Mouse (Mus musculus): ENCODE data around the gene Hibch.
"Not testable (repeated sequence)": the region's sequence is repeated elsewhere in the genome, so short reads cannot be mapped to it uniquely, and the experiment has no call there.

Hibch gene

DNA sequence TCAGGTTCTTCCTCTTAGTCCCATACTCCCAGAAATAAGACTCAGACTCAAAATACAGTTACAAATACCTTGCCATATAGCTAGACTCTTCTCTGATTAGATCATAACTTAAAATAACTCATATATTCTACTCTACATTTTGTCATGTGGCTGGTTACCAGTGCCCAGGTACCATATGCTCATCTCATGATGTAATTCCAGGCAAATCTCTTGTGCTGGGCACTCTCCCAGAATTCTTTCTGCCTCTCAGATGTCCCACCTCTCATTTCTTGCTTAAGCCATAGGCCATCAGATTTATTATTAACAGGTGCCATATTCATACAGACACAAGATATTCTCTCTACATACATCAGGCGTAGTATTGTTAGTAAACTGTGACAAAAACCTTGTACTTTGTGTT lies 23.1 kb downstream of the Hibch start:
- no peak for DNase-seq (ENCODE audit: low read depth, low spot score)

DNA sequence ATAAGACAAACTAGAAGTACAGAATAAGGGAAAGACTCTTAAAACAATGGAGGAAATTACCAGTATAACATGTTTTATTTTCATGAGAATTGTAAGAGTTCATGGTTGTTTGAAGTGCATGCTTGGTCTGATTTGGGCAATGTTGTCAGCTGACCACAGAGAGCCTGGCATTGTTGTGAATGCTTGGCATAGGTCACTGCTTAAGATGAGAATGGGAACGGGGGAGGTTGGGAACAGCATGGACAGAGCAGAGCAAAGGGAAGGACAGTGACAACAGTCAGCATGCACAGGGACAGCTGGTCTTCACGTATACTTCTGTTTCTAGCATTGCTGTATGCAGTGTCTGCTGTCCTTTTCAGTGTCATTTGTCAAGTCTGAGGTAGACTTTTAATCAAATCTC lies 39.5 kb downstream of the Hibch start:
- DNase-seq (ENCODE audit: low read depth, low spot score): no peak

DNA sequence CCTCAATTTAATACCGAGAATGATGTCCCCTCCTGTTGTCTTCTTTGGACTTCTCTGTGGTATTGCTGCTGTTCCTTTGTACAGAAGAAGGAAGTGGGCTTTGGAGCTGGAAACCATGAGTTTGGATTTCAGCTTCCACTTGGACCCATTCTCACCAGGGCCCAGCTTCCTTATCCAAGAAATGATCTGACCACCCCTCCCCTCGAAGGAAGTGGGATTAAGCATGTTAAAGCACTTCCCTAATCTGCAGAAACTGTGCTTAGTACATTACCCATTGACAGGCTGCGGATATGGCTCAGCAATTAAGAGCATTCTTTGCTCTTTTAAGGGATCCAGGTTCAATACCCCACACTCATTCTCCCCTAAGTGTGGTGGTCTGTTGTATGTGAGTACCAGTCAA lies 65.1 kb downstream of the Hibch start:
- no peak for DNase-seq (ENCODE audit: low read depth, low spot score)

DNA sequence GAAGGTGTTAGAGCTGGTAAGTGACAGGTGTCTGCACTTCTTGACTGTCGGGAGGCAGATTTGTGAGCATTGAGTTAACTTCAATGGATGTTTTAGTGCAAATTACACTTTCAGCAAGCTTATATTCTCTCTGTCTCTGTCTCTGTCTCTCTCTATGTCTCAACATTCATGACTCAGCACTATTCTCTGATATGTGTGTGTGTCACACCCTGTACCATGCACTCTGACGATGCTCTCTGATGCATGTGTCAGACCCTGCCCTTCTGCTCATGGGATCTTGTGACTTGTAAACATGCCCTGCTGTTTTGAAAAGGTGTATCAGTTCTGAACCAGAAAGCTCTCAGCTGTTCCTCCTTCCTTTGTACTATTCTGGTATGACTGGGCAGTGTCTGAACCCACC lies 71.9 kb downstream of the Hibch start:
- DNase-seq (ENCODE audit: low read depth, low spot score): no peak

DNA sequence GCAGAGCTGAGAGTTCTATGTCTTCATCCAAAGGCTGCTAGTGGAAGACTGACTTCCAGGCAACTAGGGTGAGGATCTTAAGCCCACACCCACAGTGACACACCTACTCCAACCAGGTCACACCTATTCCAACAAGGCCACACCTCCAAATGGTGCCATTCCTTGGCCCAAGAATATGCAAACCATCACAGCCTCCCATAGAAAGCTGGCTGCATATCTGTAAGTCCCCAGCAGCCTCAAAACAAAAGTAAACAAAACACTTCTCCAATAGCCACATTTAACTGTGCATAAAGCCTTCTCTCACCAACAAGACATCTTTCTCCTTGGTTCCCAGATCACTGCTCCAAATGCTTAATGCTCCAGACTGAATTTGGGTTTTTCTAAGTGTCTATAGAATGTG lies 74.2 kb downstream of the Hibch start:
- peak; percentile 44 for DNase-seq (ENCODE audit: low read depth, low spot score)

DNA sequence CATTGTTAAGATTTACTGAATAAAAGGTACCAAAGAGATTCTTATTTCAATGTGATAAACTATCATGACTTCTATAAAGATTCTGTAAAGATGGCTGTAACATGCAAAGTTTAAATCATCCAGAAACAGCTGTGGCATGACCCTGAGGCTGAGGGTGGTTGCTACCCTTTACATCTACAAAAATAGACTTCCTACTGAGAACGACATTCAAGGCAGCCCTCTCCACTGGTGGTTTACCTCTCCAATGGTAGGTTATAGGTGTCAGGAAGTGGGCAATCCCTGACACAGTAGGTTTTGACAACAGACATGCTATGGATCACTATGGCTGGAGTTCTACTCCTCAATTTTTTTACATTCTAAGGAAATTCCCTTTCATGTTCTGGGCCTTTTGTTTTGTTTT lies 79.8 kb downstream of the Hibch start:
- DNase-seq (ENCODE audit: low read depth, low spot score): not testable (repeated sequence)

DNA sequence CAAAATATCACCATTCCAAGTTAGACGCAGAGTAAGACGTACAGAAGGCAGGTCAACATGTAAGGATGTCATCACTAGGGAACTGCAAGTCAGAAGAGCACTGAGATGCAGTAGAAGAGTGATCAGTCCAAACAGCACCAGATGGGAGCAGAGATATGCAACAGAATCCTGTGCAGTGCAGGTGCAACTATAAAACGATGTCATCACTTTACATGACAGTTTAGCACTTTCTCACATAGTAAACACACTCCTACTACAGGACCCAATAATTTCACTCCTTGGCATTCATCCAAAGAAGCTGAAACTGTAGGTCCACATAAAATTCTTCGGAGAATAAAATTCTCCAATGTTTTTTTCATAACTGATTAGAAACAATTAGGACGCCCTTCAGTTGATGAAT lies 89.8 kb downstream of the Hibch start:
- no peak for DNase-seq (ENCODE audit: low read depth, low spot score)

DNA sequence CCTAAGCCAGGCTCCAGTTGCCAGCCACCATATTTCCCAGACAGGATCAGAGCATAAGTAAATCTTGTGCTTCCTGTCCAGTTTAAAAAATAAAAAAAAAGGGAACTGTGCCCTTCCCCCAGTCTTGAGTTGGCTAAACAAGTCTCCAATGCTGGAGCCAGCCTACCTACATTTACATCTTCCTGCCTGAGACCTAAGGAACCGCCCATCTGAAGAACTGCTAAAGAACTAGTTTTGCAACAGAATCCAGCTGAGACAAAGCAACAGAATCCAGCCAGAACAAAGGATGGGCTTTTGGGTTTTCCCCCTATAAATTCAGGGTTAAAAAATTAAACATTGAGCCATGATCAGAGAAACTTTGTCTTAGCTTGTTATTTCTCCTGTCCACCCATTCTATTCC lies 94.3 kb downstream of the Hibch start:
- peak; percentile 47 for DNase-seq (ENCODE audit: low read depth, low spot score)

DNA sequence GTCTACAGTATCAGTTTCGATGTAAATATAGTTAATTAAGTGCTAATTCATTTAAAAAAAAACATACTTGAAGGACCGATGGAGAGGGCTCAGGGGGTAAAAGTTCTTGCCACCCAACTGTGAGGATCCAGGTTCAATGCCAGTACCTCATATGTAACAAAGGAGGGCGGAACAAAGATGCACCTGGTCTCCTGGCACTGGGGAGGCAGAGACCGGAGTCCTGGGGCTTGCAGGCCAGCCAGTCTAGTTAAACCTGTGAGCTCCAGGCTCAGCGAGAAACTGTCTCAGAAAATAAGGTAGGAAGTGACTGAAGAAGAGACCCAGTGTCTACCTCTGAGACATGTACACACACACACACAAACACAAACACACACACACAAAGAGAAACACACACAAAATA lies 103.2 kb downstream of the Hibch start:
- no peak for DNase-seq (ENCODE audit: low read depth, low spot score)

DNA sequence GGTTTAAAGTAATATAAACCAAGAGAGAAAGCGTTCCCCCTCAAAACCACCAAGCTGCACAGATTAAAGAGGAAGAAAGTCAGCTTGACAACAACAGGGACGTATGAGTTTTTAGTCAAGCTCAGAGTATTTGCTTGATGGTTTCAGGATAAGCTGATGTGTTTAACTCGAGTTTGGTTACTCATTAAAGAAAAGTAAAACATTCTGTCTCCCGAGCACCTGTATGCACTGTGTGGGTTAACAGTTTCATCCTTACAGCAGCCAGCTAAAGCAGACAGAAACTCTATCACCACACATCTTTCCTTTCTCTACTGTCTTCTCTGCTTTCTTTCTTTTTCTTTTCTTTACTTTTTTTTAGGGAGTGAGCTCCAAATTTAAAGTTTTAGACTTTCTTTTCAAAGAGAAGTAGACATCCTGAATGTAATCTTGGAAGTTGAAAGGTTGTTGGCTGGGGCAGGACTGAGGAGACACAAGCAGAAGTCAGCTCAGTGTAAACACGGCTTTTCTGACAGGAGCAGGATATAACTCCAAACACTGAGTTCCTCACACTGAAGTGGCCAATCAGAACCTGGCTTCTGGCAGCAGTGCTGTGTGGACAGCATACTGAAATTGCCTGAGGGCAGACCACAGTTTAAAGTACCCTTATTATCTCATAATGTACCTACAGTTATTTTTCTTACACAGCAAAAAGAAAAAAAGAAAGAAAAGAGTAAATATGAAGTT lies 106.6 kb downstream of the Hibch start:
- peak; percentile 61 for DNase-seq (ENCODE audit: low read depth, low spot score)

DNA sequence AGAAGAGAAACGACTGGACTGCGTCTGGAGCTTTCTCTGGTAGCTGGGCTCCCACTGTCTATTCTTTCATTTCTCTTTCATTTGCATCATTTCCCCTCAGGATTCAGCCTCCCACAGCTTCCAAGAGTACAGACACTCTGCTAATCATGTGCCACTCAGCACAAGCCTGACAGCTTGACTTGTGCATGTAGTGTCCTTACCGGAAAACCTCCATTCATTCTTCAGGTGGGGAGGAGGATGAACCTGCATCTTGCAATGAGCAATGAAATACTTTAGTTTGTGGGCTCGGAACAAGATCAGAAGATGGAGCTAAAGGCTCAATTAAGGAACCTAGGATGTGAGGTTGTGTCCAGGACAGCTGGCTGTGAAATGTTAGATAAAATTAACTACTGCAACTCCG lies 107.4 kb downstream of the Hibch start:
- peak; percentile 60 for DNase-seq (ENCODE audit: low read depth, low spot score)

DNA sequence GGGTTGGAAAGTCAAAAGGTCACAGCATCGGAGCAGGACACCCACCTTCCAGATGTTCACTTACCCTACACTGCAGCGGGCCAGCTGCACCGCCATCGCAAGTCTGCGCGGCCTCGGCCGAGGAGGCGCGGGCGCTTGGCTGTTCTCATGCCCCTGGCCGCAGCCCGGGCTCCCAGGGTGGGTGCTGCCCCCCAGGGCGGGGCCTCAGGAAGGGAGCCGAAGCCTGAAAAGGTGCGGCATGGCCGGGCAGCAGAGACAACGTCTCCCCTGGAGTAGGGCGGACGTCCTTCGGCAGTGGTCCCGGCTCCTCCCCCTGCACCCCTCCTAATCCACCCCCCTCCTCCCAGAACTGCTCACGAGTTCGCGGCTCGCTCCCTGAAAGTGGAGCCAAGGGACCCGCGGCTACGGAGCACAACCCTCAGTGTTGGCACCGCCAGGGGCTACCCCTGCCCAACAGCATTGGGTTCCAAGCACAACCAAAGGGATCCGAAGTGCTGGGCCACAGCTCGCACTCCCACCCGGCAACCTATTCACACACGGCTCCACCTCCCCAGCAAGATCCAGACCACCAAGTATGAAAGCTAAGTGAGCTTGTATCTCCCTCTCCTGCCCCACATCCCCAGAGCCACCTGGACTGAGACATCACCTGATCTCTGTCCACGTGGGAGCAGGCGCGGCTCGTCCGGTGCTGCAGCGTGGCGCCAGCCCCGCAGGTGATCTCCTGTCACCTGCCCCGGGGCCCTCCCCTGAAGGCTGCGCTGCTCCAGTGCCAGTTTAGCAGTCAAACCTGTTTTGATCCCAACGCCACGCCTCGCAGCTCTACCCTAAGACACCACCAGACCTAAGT lies 108.0 kb downstream of the Hibch start:
- DNase-seq (ENCODE audit: low read depth, low spot score): peak; percentile 99

DNA sequence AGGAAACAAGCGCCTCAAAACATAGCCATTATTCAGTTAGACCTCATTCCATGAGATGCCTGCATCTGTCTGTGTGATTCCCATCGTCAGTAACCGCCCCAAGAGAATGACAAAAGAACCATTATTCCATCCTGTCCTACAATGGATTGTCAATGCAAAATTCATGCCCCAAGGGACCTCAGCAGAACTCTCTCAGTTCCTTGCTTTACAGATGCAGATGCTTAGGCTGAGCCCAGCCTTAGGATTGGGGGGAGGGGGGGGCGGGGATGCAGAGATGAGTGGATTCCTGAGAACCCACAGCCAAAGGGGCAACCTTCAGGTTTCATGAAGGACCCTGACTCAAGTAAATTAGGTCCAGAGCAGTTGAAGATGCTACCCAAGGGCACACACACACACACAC lies 108.8 kb downstream of the Hibch start:
- peak; percentile 100 for DNase-seq (ENCODE audit: low read depth, low spot score)

DNA sequence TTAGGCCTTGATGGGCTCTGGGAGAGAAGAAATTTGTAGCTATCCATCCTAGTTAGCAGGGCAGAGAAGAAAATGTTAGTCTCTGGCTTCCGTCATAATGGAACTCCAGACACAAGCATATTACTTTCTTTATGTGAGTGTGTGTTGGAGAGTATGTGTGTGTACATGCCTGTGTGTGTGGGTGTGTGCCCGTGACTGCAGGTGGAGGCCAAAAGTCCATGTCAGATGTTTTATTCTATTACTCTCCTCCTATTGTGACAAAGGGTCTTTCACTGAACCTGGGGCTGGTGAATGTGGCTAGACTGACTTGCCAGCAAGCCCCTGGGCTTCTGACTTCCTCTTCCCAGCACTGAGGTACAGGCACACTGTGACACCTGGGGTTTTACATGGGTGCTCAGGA lies 109.7 kb downstream of the Hibch start:
- no peak for DNase-seq (ENCODE audit: low read depth, low spot score)

DNA sequence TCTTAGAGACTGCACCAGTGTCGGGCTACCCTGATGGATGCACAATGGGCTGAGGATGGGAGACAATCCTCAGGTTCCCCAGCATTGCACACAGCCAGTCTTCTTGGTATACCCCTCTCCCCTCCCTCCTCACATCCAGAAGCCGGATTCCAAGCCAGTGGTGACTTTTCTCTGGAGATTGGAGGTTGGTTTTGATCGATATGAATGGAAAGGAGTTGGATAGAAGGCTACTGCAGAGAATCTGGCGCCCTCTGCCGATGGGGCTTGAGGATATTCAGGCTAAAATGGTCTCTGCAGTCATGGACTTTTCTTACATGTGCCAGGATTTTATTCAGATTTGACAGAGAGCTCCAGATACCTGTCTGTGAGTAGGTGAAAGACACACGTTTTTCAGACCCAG lies 110.4 kb downstream of the Hibch start:
- DNase-seq (ENCODE audit: low read depth, low spot score): peak; percentile 90

DNA sequence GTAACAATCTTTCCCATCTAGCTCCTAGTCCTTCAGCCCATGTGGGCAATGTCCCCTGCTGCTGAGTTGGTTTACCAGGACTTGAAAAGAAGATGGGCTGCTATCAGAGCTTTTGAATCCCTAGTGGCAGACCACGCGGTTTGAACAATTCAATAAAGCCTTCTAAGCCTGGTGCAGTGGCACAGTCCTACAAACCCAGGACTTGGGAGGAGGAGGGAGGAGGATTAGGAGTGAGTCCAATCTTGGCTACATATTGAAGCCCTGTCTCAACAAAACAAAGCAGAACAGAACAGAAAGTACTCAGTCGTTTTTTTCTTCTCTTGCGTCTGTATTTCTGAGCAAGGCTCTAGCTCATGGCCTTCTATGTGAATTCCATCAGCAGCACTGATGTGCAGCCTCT lies 112.0 kb downstream of the Hibch start:
- no peak for DNase-seq (ENCODE audit: low read depth, low spot score)

DNA sequence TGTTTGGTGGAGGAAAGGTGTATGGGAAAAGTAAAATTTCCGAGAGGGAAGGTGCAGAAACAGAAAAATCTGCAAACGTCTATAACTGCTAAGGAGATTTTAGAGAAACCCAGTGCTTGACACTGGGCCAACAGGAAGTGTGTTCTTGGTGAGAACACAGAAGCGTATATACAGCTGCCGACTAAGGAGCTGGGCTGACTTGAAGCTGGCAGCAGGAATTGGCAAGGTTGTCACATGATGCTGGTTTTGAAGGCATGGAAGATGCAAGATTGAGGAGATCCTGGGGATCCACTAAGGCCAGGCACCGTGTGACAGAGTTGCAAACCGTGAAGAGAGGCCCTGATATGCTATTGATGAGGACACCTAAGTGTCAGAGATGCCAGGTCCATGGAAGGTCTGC lies 115.5 kb downstream of the Hibch start:
- no peak for DNase-seq (ENCODE audit: low read depth, low spot score)

DNA sequence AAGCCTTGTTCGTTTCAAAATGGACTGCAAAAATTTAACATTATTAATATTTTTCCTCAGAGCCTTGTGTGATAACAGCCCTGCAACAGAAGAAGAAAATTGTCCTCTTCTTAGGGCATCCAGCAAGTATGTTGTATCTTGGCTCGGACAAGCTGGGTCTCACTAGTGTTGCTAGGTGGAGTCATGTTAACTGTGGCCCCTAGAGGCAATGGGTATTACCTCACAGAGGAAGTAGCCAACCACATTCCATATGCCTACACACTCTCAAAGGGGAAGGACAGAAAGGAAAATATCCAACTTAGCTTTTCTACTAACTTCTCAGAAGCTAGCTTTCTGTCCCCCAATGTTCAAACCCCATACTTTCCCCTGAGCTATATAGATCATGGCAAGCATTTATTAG lies 118.4 kb downstream of the Hibch start:
- DNase-seq (ENCODE audit: low read depth, low spot score): no peak

DNA sequence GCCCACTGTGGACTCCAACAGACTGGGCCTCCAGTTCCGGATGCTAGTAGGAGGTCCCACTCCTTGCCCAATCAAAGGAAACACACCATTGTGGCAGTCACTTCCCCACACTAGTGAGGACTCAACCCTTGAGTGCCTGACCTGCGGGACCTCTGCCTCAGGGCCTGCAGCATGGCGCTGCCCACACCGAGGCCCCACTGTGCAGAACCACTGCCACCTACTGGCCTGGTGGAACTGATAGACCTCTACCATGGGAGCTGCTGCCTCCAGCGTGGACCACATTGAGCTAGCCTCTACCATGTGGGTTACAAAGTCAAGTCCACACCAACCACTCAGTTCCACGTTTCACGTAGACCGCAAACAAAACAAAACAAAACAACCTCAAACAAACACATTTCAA lies 119.9 kb downstream of the Hibch start:
- peak; percentile 87 for DNase-seq (ENCODE audit: low read depth, low spot score)
